Mouse (Mus musculus): Measurements from ENCODE around the gene Gm5089. TPM values are rescaled to one million over a fixed set of nuclear protein-coding genes. Genes with fewer than 3 reads are reported as not detected.

Gm5089 gene
- polyA plus RNA-seq, 1 experiment from 2014 or later: not detected

DNA sequence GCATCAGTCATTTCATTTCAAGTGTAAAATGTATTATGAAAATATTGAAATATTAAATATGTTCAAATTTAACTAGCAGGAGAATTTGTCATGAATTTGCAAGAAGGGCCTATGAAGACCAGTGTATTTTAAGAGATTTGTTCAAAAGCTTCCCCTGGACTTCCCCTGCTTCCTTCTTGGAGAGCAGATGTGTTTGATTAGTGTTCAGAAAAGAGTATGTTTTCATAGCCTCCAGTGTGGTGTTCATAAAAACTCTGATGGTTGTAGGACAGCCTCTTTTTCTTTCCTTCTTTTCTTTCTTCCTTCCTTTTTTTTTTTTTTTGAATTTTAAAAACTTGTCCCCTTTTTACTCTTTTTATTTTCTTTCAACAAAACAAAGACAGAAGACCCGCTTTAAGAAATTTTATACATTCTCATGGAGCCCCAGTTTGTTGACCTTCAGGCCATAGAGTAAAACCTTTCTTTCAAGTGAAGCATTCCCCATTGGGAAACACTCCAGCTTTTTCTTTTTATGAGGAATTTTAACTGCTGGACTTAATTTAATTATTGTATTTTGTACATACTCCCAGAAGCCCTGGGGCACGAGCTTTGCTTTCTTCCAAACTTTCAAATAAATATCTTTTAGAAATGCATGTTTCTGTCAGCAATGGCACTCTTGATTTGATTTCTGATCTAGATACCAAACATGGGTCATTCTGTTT, 37.9 kb downstream of the Gm5089 start:
- no peak for DNase-seq (ENCODE audit: low spot score)
- H3K4me2 ChIP-seq (replicated peaks; ENCODE audit: low read depth): no peak overlapping the region
- TF ChIP-seq CTCF (IDR thresholded peaks at IDR 0.05; ENCODE audit: low read depth): no peak
- no peak for TF ChIP-seq EP300 (optimal IDR thresholded peaks at IDR 0.05)
- no peaks in the 10 kb centered on the region for H3K27me3 ChIP-seq (ENCODE audit: control insufficient read depth, insufficient read depth, low read length)
- no peak overlapping the region for H3K9ac ChIP-seq (ENCODE audit: low read length)
- H3K36me3 ChIP-seq (ENCODE audit: control insufficient read depth, insufficient read depth, low read length): no peaks in the 10 kb centered on the region
- no peaks in the 10 kb centered on the region for H3K9me3 ChIP-seq (ENCODE audit: control insufficient read depth, low read length)
- H3K27ac ChIP-seq (replicated peaks): no peak overlapping the region
- 70% methylated on average over 2 of the region's 2 CpGs for WGBS
- no peaks in the 10 kb centered on the region for H3K4me1 ChIP-seq (replicated peaks; ENCODE audit: control insufficient read depth, insufficient read depth)
- ATAC-seq (ENCODE audit: low FRiP score, low TSS enrichment): no peak
- no peak overlapping the region for H3K4me3 ChIP-seq (ENCODE audit: low read depth, low read length)

DNA sequence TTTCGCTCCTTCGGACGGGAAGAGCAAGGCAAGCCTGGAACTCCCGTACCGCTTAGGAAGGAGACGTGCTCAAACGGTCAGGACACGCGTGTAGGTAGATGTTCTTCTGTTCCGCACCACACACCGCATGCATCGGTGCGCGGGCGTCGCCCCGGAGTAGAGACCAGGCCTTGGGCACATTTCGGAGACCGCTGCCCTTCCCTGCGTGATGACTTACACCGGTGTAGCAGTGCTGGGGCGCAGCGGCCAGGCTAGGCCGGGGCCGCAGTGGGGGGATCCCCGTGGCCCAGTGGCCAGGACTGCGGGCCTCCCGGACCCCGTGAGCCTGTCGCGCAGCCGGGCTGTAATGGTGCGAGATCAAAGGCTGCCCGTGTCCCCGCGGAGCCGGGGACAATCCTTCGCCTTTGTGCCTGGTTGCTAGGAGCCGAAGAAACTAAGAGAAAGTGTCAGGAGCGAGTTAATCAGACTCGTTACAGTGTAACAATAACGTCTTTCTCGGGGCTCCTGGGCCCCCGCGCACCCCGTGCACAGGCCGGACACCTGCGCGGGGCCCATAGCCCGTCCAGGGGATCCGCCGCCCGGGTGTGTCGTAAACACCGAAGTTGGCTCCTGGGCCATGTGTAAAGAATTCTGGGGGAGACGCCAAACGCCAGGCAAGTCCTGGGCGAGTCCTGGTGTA, 44.2 kb downstream of the Gm5089 start:
- 5% methylated on average over 58 of the region's 58 CpGs for WGBS

DNA sequence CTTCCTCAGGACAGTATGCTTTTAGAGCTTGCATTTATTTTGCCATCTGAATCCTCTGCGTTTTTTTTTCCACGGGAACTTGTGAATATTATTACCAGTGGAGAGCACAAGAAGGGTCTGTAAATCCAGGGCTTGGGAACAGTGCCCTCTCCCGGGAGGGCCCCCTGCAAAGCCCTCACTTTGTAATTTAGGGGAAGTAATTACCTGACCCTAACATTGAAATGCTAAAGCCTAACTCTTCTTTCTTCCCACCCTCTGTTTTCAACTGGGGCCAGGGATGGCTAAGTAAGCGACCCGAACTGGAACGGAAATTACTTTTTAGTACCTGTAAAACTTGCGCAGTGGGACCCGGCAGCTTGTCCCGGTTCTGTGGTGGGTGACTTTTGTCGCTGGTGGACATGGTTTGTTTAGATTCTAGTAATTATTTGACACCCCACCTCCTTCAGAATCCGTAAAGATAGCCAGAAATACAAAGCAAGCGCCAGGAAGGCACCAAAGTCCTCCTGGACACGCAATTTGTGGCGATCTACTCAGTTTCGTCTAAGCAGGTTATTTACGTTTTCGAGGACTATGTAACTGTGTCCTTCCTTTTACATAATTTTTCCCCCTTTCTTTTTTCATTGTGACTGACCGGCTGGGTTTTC, 44.9 kb downstream of the Gm5089 start:
- H3K4me1 ChIP-seq (replicated peaks; ENCODE audit: control insufficient read depth, insufficient read depth): no peaks in the 10 kb centered on the region; the same call in 1 of the 2 replicates
- peak overlapping the region; percentile 33 for H3K4me3 ChIP-seq (ENCODE audit: low read depth, low read length)
- no peak for TF ChIP-seq EP300 (optimal IDR thresholded peaks at IDR 0.05)
- TF ChIP-seq CTCF (IDR thresholded peaks at IDR 0.05; ENCODE audit: low read depth): no peak
- DNase-seq (ENCODE audit: low spot score) (no peak), ATAC-seq (ENCODE audit: low FRiP score, low TSS enrichment) (no peak)
- H3K9me3 ChIP-seq (ENCODE audit: control insufficient read depth, low read length): no peaks in the 10 kb centered on the region
- H3K36me3 ChIP-seq (ENCODE audit: control insufficient read depth, insufficient read depth, low read length): no peaks in the 10 kb centered on the region
- peaks cover 5% of the 10 kb centered on the region; the same call in 1 of the 2 replicates for H3K27me3 ChIP-seq (ENCODE audit: control insufficient read depth, insufficient read depth, low read length)
- no peak overlapping the region for H3K9ac ChIP-seq (ENCODE audit: low read length)
- H3K27ac ChIP-seq (replicated peaks): no peak overlapping the region
- H3K4me2 ChIP-seq (replicated peaks; ENCODE audit: low read depth): peak overlapping the region; percentile 53
- 7% methylated on average over 18 of the region's 18 CpGs for WGBS

More for the DNA sequence above, 44.2 kb downstream of the Gm5089 start:
- H3K9me3 ChIP-seq (ENCODE audit: control insufficient read depth, low read length): no peaks in the 10 kb centered on the region
- peak overlapping the region; percentile 53 for H3K4me2 ChIP-seq (replicated peaks; ENCODE audit: low read depth)
- no peaks in the 10 kb centered on the region for H3K36me3 ChIP-seq (ENCODE audit: control insufficient read depth, insufficient read depth, low read length)
- TF ChIP-seq EP300 (optimal IDR thresholded peaks at IDR 0.05) (no peak), CTCF (IDR thresholded peaks at IDR 0.05; ENCODE audit: low read depth) (no peak)
- peaks cover 5% of the 10 kb centered on the region; the same call in 1 of the 2 replicates for H3K27me3 ChIP-seq (ENCODE audit: control insufficient read depth, insufficient read depth, low read length)
- H3K4me3 ChIP-seq (ENCODE audit: low read depth, low read length): peak overlapping the region; percentile 33
- no peak overlapping the region for H3K9ac ChIP-seq (ENCODE audit: low read length)
- no peak for DNase-seq (ENCODE audit: low spot score)
- ATAC-seq (ENCODE audit: low FRiP score, low TSS enrichment): 0 out of 2 replicates have a peak, but pooled peaks have one; percentile 26
- H3K27ac ChIP-seq (replicated peaks): no peak overlapping the region
- H3K4me1 ChIP-seq (replicated peaks; ENCODE audit: control insufficient read depth, insufficient read depth): no peaks in the 10 kb centered on the region; the same call in 1 of the 2 replicates

DNA sequence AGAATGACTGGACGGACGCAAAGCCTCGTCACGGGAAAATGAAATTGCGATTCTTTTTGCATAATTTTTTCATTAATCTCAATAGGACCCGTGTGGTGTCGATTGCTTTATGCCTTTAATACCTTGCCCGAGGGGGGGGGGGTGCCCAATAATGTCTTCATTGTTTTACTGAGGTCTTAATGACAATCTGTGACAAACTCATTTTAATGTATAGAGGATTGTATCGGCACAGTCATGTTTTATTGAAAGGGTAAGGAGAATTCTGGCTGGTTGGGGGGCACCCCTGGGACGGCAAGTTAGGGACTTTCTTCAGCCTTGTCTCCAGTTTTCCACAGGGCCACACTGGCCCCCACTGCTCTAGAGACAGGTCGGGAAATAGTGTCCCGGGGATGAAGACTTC, 45.7 kb downstream of the Gm5089 start:
- Histone ChIP-seq H3K4me3 (ENCODE audit: low read depth, low read length) (no peak overlapping the region), H3K9ac (ENCODE audit: low read length) (no peak overlapping the region), H3K27ac (replicated peaks) (no peak overlapping the region), H3K27me3 (ENCODE audit: control insufficient read depth, insufficient read depth, low read length) (peaks cover 5% of the 10 kb centered on the region; the same call in 1 of the 2 replicates), H3K36me3 (ENCODE audit: control insufficient read depth, insufficient read depth, low read length) (no peaks in the 10 kb centered on the region), H3K9me3 (ENCODE audit: control insufficient read depth, low read length) (no peaks in the 10 kb centered on the region), H3K4me2 (replicated peaks; ENCODE audit: low read depth) (no peak overlapping the region), H3K4me1 (replicated peaks; ENCODE audit: control insufficient read depth, insufficient read depth) (no peaks in the 10 kb centered on the region; the same call in 1 of the 2 replicates)
- WGBS: 66% methylated on average over 12 of the region's 12 CpGs
- TF ChIP-seq CTCF (IDR thresholded peaks at IDR 0.05; ENCODE audit: low read depth): no peak
- no peak for TF ChIP-seq EP300 (optimal IDR thresholded peaks at IDR 0.05)
- no peak for DNase-seq (ENCODE audit: low spot score)
- ATAC-seq (ENCODE audit: low FRiP score, low TSS enrichment): no peak

DNA sequence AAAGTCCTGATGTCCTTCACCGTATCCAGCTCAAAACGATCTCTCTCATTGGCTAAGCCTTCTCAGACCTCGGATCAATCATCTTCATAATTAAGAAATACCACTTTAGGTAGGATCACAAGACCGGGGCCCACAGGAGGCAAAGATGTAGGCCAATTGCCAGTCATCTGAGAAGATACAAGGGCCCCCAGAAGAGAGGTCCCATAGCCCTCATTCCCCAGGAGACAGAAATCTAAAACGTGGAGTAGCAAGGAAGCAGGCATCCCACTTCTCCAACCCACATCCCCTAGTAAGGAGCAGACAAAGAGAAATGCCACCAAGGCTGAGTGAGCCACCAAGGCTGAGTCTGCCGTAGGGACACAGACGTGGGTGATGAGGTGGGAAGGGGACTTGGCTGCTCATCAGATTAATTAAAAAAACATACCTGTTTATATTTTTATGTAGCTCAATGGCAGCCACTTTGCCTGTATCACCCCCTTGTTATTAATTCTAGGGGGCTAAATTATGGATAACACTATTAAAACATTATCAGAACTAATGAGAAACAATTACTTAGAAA, 46.2 kb downstream of the Gm5089 start:
- WGBS: 86% methylated on average over 7 of the region's 7 CpGs
- no peak overlapping the region for H3K4me2 ChIP-seq (replicated peaks; ENCODE audit: low read depth)
- H3K4me3 ChIP-seq (ENCODE audit: low read depth, low read length): no peak overlapping the region
- H3K9ac ChIP-seq (ENCODE audit: low read length): no peak overlapping the region
- H3K27ac ChIP-seq (replicated peaks): no peak overlapping the region
- H3K9me3 ChIP-seq (ENCODE audit: control insufficient read depth, low read length): no peaks in the 10 kb centered on the region
- no peak for ATAC-seq (ENCODE audit: low FRiP score, low TSS enrichment)
- DNase-seq (ENCODE audit: low spot score): no peak
- peaks cover 5% of the 10 kb centered on the region; the same call in 1 of the 2 replicates for H3K27me3 ChIP-seq (ENCODE audit: control insufficient read depth, insufficient read depth, low read length)
- no peaks in the 10 kb centered on the region; the same call in 1 of the 2 replicates for H3K4me1 ChIP-seq (replicated peaks; ENCODE audit: control insufficient read depth, insufficient read depth)
- H3K36me3 ChIP-seq (ENCODE audit: control insufficient read depth, insufficient read depth, low read length): no peaks in the 10 kb centered on the region
- TF ChIP-seq CTCF (IDR thresholded peaks at IDR 0.05; ENCODE audit: low read depth) (no peak), EP300 (optimal IDR thresholded peaks at IDR 0.05) (no peak)
